15 mouse cellular contexts compared by ENCODE assay signal in the genomic region with DNA sequence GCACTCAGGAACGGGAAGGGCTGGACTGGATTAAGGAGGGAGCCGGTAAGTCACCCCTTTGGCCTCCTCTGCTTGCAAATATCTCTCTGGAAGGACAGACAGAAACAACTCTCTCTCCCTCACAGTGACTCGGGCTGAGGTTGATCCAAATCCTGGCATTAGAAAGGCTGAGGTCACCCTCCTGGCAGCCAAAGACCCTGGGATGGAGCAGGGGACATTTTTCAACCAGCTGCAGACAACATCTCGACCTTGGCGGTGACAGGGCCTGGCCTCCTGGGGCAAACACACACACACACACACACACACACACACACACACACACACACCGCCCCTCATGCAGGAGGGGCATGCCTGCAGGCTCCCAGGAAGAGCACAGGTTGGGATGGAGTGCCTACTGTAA. TPM values are rescaled to one million over a fixed set of nuclear protein-coding genes. Genes with fewer than 3 reads are reported as not detected.
DNase-seq lines count a peak whose midpoint lies in the region; ATAC-seq lines count a peak whose summit lies in the region.
"Had no signal": no experiment of that assay in that cellular context is flagged by ENCODE, and none has a peak within 500 bp of the region (broad histone marks: within the 10 kb centered on the region; RNA-seq: fewer than 3 reads in every experiment).

No protein-coding gene starts in this region.

- H3K9ac ChIP-seq in heart, embryonic 11.5 days (ENCODE audit: low read depth, low read length): no peak overlapping the region
- peak overlapping the region; percentile 34 for H3K9ac ChIP-seq in heart, embryonic 13.5 days
- H3K9ac ChIP-seq: hindbrain, embryonic 14.5 days; liver, embryonic 14.5 days had no signal

- no peak overlapping the region for H3K4me2 ChIP-seq in heart, embryonic 11.5 days
- no peak overlapping the region for H3K4me2 ChIP-seq in heart, embryonic 13.5 days
- H3K4me2 ChIP-seq: hindbrain, embryonic 14.5 days had no signal

- DNase-seq in heart, adult 18-20 months: peak; percentile 18 to 19
- peak; percentile 89 for DNase-seq in adrenal gland, postnatal 14 days
- DNase-seq in limb, embryonic 10.5 days (ENCODE audit: low spot score): no peak
- no peak for DNase-seq in cerebellum, adult 9-10 months
- no peak for DNase-seq in left cerebral cortex, adult 11 months (ENCODE audit: low spot score)
- no peak for DNase-seq in adipocyte (ENCODE audit: low spot score)
- DNase-seq: B cell, adult 2 months; cerebellum, adult 2 months; kidney, adult 8-10 months had no signal

- H3K27ac ChIP-seq in heart, embryonic 11.5 days (ENCODE audit: low read depth, low read length): no peak overlapping the region
- H3K27ac ChIP-seq in heart, embryonic 13.5 days (replicated peaks): peak overlapping the region; percentile 78
- peak overlapping the region; percentile 22 for H3K27ac ChIP-seq in limb, embryonic 10.5 days
- H3K27ac ChIP-seq: hindbrain, embryonic 14.5 days; liver, embryonic 14.5 days had no signal

- ATAC-seq in heart, embryonic 11.5 days (replicated peaks; ENCODE audit: insufficient number of reproducible peaks, low FRiP score, low TSS enrichment): no peak
- no peak for ATAC-seq in heart, embryonic 13.5 days (ENCODE audit: extremely low read depth, insufficient number of reproducible peaks, low FRiP score, low TSS enrichment)

- no peak overlapping the region for H3K4me3 ChIP-seq in heart, embryonic 11.5 days (ENCODE audit: low read depth, low read length)
- H3K4me3 ChIP-seq in heart, embryonic 13.5 days: no peak overlapping the region
- no peak overlapping the region for H3K4me3 ChIP-seq in limb, embryonic 10.5 days

- no peaks in the 10 kb centered on the region for H3K27me3 ChIP-seq in heart, embryonic 11.5 days (ENCODE audit: control insufficient read depth, insufficient read depth, low read length)
- H3K27me3 ChIP-seq in heart, embryonic 13.5 days (replicated peaks): no peaks in the 10 kb centered on the region
- H3K27me3 ChIP-seq in limb, embryonic 10.5 days (ENCODE audit: low read depth, poor library complexity, severe bottlenecking): no peaks in the 10 kb centered on the region

- no peaks in the 10 kb centered on the region for H3K9me3 ChIP-seq in heart, embryonic 11.5 days (replicated peaks; ENCODE audit: control insufficient read depth, low read length)
- no peaks in the 10 kb centered on the region for H3K9me3 ChIP-seq in heart, embryonic 13.5 days
- H3K9me3 ChIP-seq in limb, embryonic 10.5 days (replicated peaks): no peaks in the 10 kb centered on the region

- WGBS in heart, embryonic 11.5 days (ENCODE audit: insufficient replicate concordance): 54% methylated on average over 6 of the region's 6 CpGs
- 55% methylated on average over 6 of the region's 6 CpGs for WGBS in heart, embryonic 13.5 days
- 77% methylated on average over 6 of the region's 6 CpGs for WGBS in limb, embryonic 10.5 days

- no peaks in the 10 kb centered on the region for H3K36me3 ChIP-seq in heart, embryonic 11.5 days (ENCODE audit: control insufficient read depth, insufficient read depth, low read length)
- H3K36me3 ChIP-seq in heart, embryonic 13.5 days: peaks cover 17% of the 10 kb centered on the region
- H3K36me3 ChIP-seq in limb, embryonic 10.5 days: peaks cover 50% of the 10 kb centered on the region

- H3K4me1 ChIP-seq in heart, embryonic 11.5 days (ENCODE audit: control insufficient read depth, insufficient read depth, low read length): peaks cover 53% of the 10 kb centered on the region
- peaks cover 80% of the 10 kb centered on the region for H3K4me1 ChIP-seq in heart, embryonic 13.5 days
- H3K4me1 ChIP-seq in limb, embryonic 10.5 days: peaks cover 61% of the 10 kb centered on the region

RNA-seq across cellular contexts. Expression of a gene that starts 29.0 kb away (rescaled TPM):
- total RNA-seq in heart, adult 18-20 months (2021): 1 to 10 TPM; 1.1 to 1.3 TPM
- polyA plus RNA-seq in heart, embryonic 11.5 days (2014; fragmentation: Nextera tagmentation; extraction: Ambion mirVana): 66.2 and 81.8 TPM in 2 replicates
- 15.2 and 15.9 TPM in 2 replicates for total RNA-seq in adrenal gland, postnatal 14 days (2021)
- polyA plus RNA-seq in heart, embryonic 13.5 days (2015; fragmentation: Nextera tagmentation; extraction: Ambion mirVana): 40.3 and 46.5 TPM in 2 replicates
- polyA plus RNA-seq in limb, embryonic 10.5 days (2016; fragmentation: Nextera tagmentation; extraction: Ambion mirVana): 31.3 and 39.5 TPM in 2 replicates
- total RNA-seq: megakaryocyte-erythroid progenitor cell, adult 5-6 weeks; neutrophil, adult 5-6 weeks had no signal

Comparison
In these comparisons a context has a peak if more than half of its experiments do, and no peak if none do; other contexts are left out.
1. DNase-seq: peak in heart, adult 18-20 months (2 of 2) and adrenal gland, postnatal 14 days (single experiment); none in limb, embryonic 10.5 days (single experiment), cerebellum, adult 9-10 months (single experiment), left cerebral cortex, adult 11 months (single experiment) and adipocyte (single experiment).